Mouse (Mus musculus): Measurements from ENCODE around the gene Lst1. TPM values are rescaled to one million over a fixed set of nuclear protein-coding genes. Genes with fewer than 3 reads are reported as not detected.

The Lst1 gene
- 23.5 and 60.6 TPM in 2 replicates for polyA plus RNA-seq (2012; rRNA removed; ENCODE audit: low replicate concordance)

GRCm38 (mm10) chr17:35187959-35188610 is at the start of gene Lst1:
Gene Lst1, minus strand, starts transcription at chr17:35188439.

DNA sequence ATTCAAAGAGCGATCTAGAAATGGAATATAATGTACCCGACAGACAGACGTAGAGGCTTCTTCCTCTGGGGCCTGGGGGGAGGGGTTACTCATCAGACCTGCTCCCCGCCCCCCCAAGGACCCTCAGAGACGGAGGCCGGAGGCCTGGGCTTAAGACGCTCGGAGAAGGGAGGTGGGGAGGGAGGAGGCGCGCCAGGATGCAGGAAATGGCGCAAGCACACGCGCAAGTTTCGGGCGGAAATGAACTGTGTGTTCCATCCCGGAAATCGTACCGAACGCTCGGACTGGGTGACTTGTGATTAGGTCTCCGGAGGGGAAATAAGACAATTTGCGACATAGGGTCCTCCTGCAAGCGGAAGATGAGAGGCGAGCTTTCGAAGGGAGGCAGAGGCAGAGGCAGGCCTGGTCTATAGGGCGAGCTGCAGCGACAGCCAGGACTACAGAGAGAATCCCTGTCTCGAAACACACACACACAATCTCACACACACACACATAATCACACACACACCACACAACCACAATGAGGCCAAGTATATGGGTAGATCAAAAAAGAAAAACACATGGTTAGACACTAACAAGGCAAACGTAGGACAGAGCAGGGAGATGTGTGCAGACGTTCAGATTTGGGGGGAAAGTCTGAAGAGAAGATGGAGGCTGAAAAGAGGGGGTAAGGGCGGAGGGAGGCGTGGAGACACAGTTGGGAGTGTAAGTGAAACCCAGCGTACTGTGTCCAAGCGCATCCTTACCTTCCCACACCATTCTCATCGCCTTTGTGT is 47.6 kb upstream of the Lst1 start, which contains the start of gene Nfkbil1:
Gene Nfkbil1, minus strand, starts transcription at position 179 of the 776 bp plus-strand sequence.

DNA sequence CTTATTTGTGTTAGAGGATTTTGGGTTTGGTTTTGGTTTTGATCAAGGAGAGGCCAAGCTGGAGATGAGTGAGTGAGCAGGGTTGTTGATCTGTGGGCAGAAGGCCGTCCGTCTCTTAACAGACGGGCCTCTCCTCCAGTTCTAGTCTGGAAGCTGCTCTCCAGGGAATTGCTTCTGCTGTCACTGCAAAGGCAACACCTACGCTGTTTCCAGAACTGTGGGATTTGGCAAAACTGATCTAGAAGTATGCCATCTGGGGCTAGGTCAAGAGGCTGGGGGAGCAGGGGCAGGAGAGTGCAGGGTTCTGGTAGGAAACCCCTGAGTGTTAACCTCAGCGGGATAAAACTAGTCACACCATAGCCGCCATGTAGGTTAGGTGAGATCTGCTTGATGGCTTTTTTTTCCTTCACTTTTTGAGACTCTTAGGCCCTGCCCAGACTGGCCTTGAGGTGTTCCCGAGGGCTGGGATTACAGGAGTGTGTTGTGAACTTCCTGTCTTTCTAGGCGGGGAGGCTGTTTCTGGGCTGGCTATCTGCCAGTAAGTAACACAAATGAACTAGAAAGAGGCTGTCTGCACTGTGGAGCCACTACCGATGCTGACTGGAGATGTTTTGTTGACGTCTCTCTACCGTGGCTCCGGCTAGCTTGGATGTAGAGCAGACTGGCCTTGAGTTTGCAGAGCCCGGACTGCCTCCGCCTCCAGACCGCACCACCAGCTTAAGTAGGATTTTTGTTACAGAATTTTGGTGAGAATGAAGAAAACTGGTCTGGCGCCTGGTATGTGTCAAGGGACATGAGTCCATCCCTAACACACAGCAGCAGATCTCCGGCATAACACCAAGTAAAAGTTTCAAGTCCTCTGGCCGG is 45.1 kb upstream of the Lst1 start, which contains the start of gene Atp6v1g2:
Gene Atp6v1g2, plus strand, starts transcription at position 547 of the 867 bp plus-strand sequence.

DNA sequence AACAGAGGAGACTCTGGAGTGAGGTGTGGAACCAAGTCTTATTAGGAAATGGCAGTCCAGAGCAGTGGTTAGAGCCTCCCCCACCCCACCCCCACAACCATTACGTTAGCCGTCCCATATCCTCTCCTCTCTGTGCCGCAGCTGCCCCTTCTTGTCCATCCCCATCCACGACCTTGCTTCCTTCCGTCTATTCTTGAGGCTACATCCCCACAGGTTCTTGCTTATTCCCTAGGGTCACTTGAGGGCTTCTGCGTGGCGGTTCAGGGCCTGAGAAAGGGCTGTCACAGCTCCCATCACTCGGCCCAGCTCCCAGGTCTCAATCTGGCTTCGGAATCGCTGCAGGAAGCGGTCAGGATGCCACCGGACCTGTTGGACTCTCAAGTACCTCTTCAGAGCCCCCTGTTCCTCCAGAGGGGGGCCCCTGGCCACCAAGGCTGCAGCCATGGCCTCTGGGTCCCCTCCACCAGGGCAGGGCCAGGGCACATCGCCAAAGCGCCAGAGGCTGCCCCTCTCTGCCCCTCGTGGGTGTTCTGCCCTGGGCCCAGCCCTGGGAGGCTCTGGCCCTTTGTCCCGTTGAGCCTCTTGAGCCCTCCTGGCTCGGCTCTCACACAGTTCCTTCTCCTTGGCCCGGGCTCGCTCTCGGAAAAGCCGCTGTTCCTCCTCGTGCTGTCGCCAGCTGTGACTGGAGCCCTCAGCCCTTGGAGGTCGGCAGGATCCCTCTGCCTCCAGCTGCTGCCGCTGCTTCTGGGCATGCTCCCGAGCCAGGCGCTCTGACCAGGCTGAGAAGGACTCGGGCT is 32.1 kb upstream of the Lst1 start, which contains the start of gene Gm16181:
Gene Gm16181, plus strand, starts transcription at position 679 of the 797 bp plus-strand sequence.

GRCm38 (mm10) chr17:35204494-35205379 is 16.5 kb upstream of the Lst1 start, which contains the start of gene Lta:
Gene Lta, minus strand, starts transcription at chr17:35205351.

DNA sequence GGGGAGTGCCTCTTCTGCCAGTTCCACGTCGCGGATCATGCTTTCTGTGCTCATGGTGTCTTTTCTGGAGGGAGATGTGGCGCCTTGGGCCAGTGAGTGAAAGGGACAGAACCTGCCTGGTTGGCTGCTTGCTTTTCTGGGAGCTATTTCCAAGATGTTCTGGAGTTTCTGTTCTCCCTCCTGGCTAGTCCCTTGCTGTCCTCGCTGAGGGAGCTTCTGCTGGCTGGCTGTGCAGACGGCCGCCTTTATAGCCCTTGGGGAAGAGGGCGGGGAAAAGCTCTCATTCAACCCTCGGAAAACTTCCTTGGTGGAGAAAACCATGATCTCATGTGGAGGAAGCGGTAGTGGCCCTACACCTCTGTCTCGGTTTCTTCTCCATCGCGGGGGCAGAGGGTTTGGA is 13.5 kb upstream of the Lst1 start, which contains the start of gene Tnf:
Gene Tnf, minus strand, starts transcription at position 221 of the 400 bp plus-strand sequence.

DNA sequence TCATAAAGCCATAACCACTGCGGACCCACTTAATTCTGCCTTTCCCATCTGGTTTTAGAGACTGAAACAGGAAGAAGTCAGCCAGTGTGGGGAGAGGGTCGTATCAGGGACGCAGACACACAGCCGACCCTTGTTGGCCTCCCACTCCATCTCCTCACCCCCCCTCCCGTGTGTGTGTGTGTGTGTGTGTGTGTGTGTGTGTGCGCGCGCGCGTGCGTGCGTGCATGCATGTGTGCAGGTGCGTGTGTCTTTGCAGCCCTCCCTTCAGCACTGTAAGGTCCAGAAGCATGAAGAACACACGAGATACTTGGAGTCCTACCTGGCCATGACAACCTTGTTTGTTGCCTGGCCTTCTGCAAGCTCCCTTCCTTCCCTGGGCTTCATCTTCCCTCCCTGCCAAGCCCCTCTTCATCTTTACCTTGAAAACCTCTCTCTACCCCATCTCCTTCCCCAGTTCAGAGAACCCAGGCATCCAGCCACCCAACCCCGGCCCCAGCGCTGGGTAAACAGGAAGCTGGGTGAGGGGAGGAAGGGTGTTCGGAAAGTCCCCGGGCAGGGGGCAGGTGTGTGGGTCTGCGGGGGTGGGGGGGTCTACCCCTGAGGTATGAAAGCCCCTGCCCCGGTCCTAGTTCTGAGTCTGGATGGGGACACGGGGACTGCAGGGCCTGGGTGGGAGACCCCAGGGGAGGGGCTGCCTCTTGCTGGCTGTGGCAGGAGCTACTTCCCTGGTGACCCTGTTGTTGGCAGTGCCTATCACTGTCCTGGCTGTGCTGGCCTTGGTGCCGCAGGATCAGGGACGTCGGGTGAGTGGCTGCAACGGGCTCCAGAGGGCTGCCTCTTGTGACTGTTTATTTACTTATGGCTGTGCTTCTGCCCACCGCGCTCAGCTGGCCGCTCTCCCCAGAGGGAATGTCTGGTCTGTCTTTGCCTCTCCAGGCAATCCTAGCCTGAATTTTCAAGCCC is 5.9 kb upstream of the Lst1 start, which contains the start of gene Ltb:
Gene Ltb, plus strand, starts transcription at position 559 of the 963 bp plus-strand sequence.

GRCm38 (mm10) chr17:35175968-35176367 is 12.3 kb downstream of the Lst1 start, which contains the start of gene Aif1:
Gene Aif1, minus strand, starts transcription at chr17:35176068.

DNA sequence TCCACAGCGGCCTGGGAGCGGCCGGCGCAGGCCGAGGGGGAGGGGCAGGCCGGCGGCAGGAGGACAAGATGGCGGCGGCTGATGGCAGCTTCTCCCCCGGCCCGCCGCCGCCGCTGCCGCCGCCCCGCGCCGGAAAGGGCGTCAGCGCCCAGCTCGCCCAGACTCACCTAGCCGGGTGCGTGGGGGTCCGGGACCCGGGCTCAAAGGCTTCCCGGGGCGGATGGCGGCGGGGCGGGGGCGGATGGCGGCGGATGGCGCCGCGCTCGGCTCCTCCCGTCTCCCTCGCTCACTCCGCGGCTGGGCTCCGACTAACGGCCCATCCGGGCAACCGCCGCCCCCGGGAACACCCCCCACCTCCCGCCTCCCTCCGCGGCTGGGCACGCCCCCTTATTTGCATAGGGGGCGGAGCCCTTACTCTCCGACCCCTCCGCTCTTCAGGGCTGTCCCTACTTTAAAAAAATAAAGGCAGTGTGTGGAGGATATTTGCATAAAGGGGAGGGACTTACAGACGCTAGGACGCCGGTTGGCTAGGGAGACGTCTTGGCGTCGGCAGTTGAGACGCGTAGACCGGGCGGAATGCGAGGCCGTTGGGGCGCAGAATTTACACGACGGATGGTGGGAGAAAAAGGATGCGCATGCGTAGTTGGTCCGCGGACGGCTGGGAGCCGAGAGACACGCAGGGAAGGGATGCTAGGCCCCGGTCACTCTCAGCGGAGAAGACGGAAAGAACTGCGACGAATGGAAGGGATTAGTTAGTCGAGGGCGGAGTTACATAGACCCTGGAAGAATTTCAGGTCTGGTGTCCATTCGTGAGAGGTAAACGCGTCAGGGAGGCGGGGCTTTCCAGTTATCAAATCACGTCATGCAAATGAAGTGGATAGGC is 23.4 kb downstream of the Lst1 start, which contains the start of gene Prrc2a:
Gene Prrc2a, minus strand, starts transcription at position 330 of the 883 bp plus-strand sequence.

Other genes with a start within 250 kb of the Lst1 start
- 15.3 and 47.3 TPM in 2 replicates for gene Hspa1b, start 229.2 kb downstream of the Lst1 start, polyA plus RNA-seq (2012; rRNA removed; ENCODE audit: low replicate concordance)
- gene Gm20481, start 218.5 kb downstream of the Lst1 start, polyA plus RNA-seq (2012; rRNA removed; ENCODE audit: low replicate concordance), result not detected in 2 replicates
- gene Hspa1a, start 216.3 kb downstream of the Lst1 start, polyA plus RNA-seq (2012; rRNA removed; ENCODE audit: low replicate concordance), result 8.7 and 27.0 TPM in 2 replicates
- gene Hspa1l, start 215.7 kb downstream of the Lst1 start, polyA plus RNA-seq (2012; rRNA removed; ENCODE audit: low replicate concordance), result 0.46 and 0.59 TPM in 2 replicates
- gene Lsm2, start 206.6 kb downstream of the Lst1 start, polyA plus RNA-seq (2012; rRNA removed; ENCODE audit: low replicate concordance), result 69.2 and 79.0 TPM in 2 replicates
- gene Vars, start 187.5 kb downstream of the Lst1 start, polyA plus RNA-seq (2012; rRNA removed; ENCODE audit: low replicate concordance), result 61.9 and 207 TPM in 2 replicates
- gene Vwa7, start 171.9 kb downstream of the Lst1 start, polyA plus RNA-seq (2012; rRNA removed; ENCODE audit: low replicate concordance), result 0.39 and 0.62 TPM in 2 replicates
- 0.54 and 1.7 TPM in 2 replicates for gene Sapcd1, start 160.4 kb downstream of the Lst1 start, polyA plus RNA-seq (2012; rRNA removed; ENCODE audit: low replicate concordance)
- gene Msh5, start 141.7 kb downstream of the Lst1 start, polyA plus RNA-seq (2012; rRNA removed; ENCODE audit: low replicate concordance), result 1.8 TPM in 2 replicates
- gene Clic1, start 138.5 kb downstream of the Lst1 start, polyA plus RNA-seq (2012; rRNA removed; ENCODE audit: low replicate concordance), result 87.4 and 180 TPM in 2 replicates
- 59.2 and 121 TPM in 2 replicates for gene Ddah2, start 129.4 kb downstream of the Lst1 start, polyA plus RNA-seq (2012; rRNA removed; ENCODE audit: low replicate concordance)
- gene Ly6g6c, start 123.1 kb downstream of the Lst1 start, polyA plus RNA-seq (2012; rRNA removed; ENCODE audit: low replicate concordance), result 0.17 TPM in 1 of 2 replicates, not detected in the other
- gene Mpig6b, start 122.3 kb downstream of the Lst1 start, polyA plus RNA-seq (2012; rRNA removed; ENCODE audit: low replicate concordance), result 0.09 and 0.21 TPM in 2 replicates
- 0.24 and 4.5 TPM in 2 replicates for gene Ly6g6e, start 111.5 kb downstream of the Lst1 start, polyA plus RNA-seq (2012; rRNA removed; ENCODE audit: low replicate concordance)
- gene Ly6g6d, start 110.4 kb downstream of the Lst1 start, polyA plus RNA-seq (2012; rRNA removed; ENCODE audit: low replicate concordance), result 2.3 and 5.4 TPM in 2 replicates
- not detected in 2 replicates for gene Ly6g6f, start 102.8 kb downstream of the Lst1 start, polyA plus RNA-seq (2012; rRNA removed; ENCODE audit: low replicate concordance)
- gene Abhd16a, start 99.2 kb downstream of the Lst1 start, polyA plus RNA-seq (2012; rRNA removed; ENCODE audit: low replicate concordance), result 206 and 214 TPM in 2 replicates
- 3.1 TPM in 1 of 2 replicates, not detected in the other for gene Ly6g5c, start 80.2 kb downstream of the Lst1 start, polyA plus RNA-seq (2012; rRNA removed; ENCODE audit: low replicate concordance)
- 1.9 and 3.2 TPM in 2 replicates for gene Ly6g5b, start 73.0 kb downstream of the Lst1 start, polyA plus RNA-seq (2012; rRNA removed; ENCODE audit: low replicate concordance)
- 12.3 and 16.6 TPM in 2 replicates for gene Gpank1, start 67.0 kb downstream of the Lst1 start, polyA plus RNA-seq (2012; rRNA removed; ENCODE audit: low replicate concordance)
- gene Csnk2b, start 66.4 kb downstream of the Lst1 start, polyA plus RNA-seq (2012; rRNA removed; ENCODE audit: low replicate concordance), result 304 and 310 TPM in 2 replicates
- gene D17H6S53E, start 62.1 kb downstream of the Lst1 start, polyA plus RNA-seq (2012; rRNA removed; ENCODE audit: low replicate concordance), result 6.4 and 11.3 TPM in 2 replicates
- 0.17 TPM in 1 of 2 replicates, not detected in the other for gene Apom, start 56.4 kb downstream of the Lst1 start, polyA plus RNA-seq (2012; rRNA removed; ENCODE audit: low replicate concordance)
- 178 and 246 TPM in 2 replicates for gene Bag6, start 53.3 kb downstream of the Lst1 start, polyA plus RNA-seq (2012; rRNA removed; ENCODE audit: low replicate concordance)
- gene Prrc2a, start 23.5 kb downstream of the Lst1 start, polyA plus RNA-seq (2012; rRNA removed; ENCODE audit: low replicate concordance), result 249 and 404 TPM in 2 replicates
- gene Aif1, start 12.4 kb downstream of the Lst1 start, polyA plus RNA-seq (2012; rRNA removed; ENCODE audit: low replicate concordance), result 1.9 and 5.2 TPM in 2 replicates
- 4.2 and 11.0 TPM in 2 replicates for gene Ltb, start 6.0 kb upstream of the Lst1 start, polyA plus RNA-seq (2012; rRNA removed; ENCODE audit: low replicate concordance)
- 2.2 and 3.1 TPM in 2 replicates for gene Tnf, start 13.6 kb upstream of the Lst1 start, polyA plus RNA-seq (2012; rRNA removed; ENCODE audit: low replicate concordance)
- 0.16 and 0.69 TPM in 2 replicates for gene Lta, start 16.9 kb upstream of the Lst1 start, polyA plus RNA-seq (2012; rRNA removed; ENCODE audit: low replicate concordance)
- 0.64 and 4.9 TPM in 2 replicates for gene Gm16181, start 32.4 kb upstream of the Lst1 start, polyA plus RNA-seq (2012; rRNA removed; ENCODE audit: low replicate concordance)
- 7.5 and 9.8 TPM in 2 replicates for gene Atp6v1g2, start 45.2 kb upstream of the Lst1 start, polyA plus RNA-seq (2012; rRNA removed; ENCODE audit: low replicate concordance)
- 14.3 and 18.2 TPM in 2 replicates for gene Nfkbil1, start 47.4 kb upstream of the Lst1 start, polyA plus RNA-seq (2012; rRNA removed; ENCODE audit: low replicate concordance)
- gene Ddx39b, start 53.3 kb upstream of the Lst1 start, polyA plus RNA-seq (2012; rRNA removed; ENCODE audit: low replicate concordance), result 285 and 496 TPM in 2 replicates
- gene H2-D1, start 74.3 kb upstream of the Lst1 start, polyA plus RNA-seq (2012; rRNA removed; ENCODE audit: low replicate concordance), result 1,137 and 2,644 TPM in 2 replicates
- not detected in 2 replicates for gene H2-Q1, start 132.0 kb upstream of the Lst1 start, polyA plus RNA-seq (2012; rRNA removed; ENCODE audit: low replicate concordance)
- 2.4 TPM in 1 of 2 replicates, not detected in the other for gene H2-Q2, start 153.8 kb upstream of the Lst1 start, polyA plus RNA-seq (2012; rRNA removed; ENCODE audit: low replicate concordance)
- 120 and 169 TPM in 2 replicates for gene H2-Q4, start 191.2 kb upstream of the Lst1 start, polyA plus RNA-seq (2012; rRNA removed; ENCODE audit: low replicate concordance)
- 60.7 and 141 TPM in 2 replicates for gene H2-Q6, start 236.4 kb upstream of the Lst1 start, polyA plus RNA-seq (2012; rRNA removed; ENCODE audit: low replicate concordance)